Mouse (Mus musculus): Measurements from ENCODE around the gene Bloc1s1.

Gene Bloc1s1

GRCm38 (mm10) chr10:128878291-128878690, 45.5 kb downstream of the Bloc1s1 start:
- ChIA-PET POLR2A (interaction anchor here in 2 of 4 experiments (0.9 to 2.0 kb wide), 5 partner anchors 12 to 204 kb away, joined by 3 to 8 read pairs (median 6); partner anchors contain the start of genes Gdf11 (in 1 of the 2) and Suox (in 1 of the 2)), CTCF (interaction anchor here in 1 of 4 experiments (0.9 kb wide), 1 partner anchor 12 kb away, joined by 4 read pairs; no protein-coding TSS in a partner anchor)

GRCm38 (mm10) chr10:128870341-128870740, 53.5 kb downstream of the Bloc1s1 start:
- POLR2A ChIA-PET, result interaction anchor here in 3 of 4 experiments (0.8 to 2.9 kb wide), 7 partner anchors 8 to 49 kb away, joined by 3 to 12 read pairs (median 6); partner anchors contain the start of gene Ormdl2 (in 1 of the 3)
- CTCF ChIA-PET, result interaction anchor here in 1 of 4 experiments (0.9 kb wide), 1 partner anchor 43 kb away, joined by 3 read pairs; no protein-coding TSS in a partner anchor
